Mouse (Mus musculus) spleen, postnatal 4 days (tissue): ENCODE data around the gene Svep1.

Source experiments
- DNase-seq, 2 experiments: peaks; one replicate each; pipeline ENCODE4 v3.0.0; 2022; ENCODE audit warnings: low spot score in 2 of 2

Gene Svep1

GRCm38 (mm10) chr4:58206115-58206945, at the start of gene Svep1:
Svep1 (minus strand) TSS chr4:58206859.
- DNase-seq = peak in 1 of 2 experiments; percentile 62

GRCm38 (mm10) chr4:58253410-58253809, 46.8 kb upstream of the Svep1 start:
- DNase-seq = no peak

DNA sequence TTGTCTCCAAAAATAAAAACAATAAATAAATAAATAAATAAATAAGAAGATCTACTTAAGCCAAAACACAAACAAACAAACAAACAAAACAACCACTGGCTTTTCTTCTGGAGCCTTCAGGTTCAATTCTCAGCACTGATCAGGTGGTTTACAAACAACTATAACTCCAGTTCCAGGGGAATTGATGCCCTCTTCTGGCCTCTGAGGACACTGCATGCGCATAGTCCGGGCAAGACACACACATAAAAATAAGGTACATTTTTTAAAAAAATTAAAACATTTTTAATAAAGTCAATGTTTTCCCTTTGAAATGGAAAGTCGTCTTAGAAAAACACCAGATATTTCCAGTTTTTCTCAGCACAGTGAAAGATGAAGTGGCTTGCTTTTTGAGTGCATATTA, 45.7 kb upstream of the Svep1 start:
- no peak for DNase-seq

- no peak for DNase-seq
These were observed 38.9 kb upstream of the Svep1 start for GRCm38 (mm10) chr4:58245544-58245943.

- DNase-seq = no peak
These were observed 33.8 kb upstream of the Svep1 start for GRCm38 (mm10) chr4:58240416-58240815.

DNA sequence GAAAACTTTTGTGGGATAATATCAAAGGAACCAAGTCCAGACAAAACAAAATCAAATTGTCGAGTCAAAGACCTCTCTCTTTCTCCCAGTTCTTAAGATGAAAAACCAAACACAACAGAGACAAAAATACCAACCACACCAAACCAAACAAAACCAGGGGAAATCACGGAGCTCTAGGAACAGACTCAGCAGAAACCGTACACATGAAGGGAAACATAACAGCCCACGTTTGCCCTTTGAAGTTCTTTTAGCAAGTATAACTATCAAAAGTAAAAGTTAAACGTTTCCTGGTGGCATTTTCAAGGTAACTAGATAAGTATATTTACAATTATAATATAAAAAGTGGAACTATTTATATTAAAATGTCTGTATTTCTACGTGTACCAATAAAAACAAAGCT, 29.2 kb upstream of the Svep1 start:
- DNase-seq = no peak

DNA sequence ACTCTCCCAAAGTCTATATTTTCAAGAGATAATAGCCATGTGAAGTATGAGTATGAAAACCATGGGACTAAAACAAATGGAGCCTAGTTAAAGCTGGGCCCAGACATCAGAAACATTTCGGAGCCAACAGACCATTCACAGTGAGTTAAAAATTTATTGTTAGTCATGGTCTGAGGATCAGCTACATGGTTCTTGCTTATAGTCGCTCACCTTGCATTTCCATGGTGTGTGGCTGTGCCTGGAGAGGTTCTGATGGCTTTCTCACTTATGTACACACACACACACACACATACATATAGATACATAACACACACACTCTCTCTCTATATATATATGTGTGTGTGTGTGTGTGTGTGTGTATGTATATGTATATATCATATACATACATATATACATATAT, 16.8 kb upstream of the Svep1 start:
- no peak for DNase-seq

DNA sequence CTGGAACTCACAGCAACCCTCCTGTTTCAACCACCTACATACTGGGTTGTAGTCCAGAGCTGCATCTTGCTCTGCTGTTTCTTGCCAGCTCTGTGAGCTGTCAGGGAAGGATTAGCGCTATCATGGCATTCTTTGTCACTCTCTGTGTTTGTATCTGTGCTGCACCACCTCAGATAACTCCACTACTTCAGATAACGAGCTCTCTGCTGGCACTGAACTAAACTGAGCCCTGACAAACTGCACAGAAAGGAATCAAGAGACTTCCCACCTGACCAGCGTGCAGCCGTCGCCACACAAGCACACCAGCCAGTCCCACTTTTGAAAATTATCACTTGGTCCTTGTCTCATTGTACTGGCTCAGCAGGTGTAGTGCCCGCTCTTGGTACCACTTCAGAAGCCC, 4.7 kb upstream of the Svep1 start:
- no peak for DNase-seq

- no peak for DNase-seq
These were observed 4.0 kb upstream of the Svep1 start for GRCm38 (mm10) chr4:58210557-58211090.

DNA sequence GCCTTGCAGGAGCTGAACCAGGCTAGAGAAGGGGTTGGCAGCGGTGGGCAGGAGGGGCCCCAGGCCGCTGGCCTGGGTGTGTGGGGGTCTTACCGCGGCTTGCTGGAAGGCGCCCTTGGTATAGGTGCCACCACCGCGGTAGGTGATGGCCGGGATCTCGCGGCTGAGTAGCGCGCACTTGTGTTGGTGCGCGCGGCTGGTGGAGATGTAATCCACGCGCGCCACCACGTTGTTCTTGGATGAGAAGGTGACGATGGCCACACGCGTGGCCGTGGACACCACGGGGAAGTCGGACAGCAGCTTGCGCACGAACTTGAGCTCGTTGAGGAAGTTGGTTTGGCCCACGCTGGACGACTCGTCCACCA, 927 bp downstream of the Svep1 start:
- DNase-seq = no peak

DNA sequence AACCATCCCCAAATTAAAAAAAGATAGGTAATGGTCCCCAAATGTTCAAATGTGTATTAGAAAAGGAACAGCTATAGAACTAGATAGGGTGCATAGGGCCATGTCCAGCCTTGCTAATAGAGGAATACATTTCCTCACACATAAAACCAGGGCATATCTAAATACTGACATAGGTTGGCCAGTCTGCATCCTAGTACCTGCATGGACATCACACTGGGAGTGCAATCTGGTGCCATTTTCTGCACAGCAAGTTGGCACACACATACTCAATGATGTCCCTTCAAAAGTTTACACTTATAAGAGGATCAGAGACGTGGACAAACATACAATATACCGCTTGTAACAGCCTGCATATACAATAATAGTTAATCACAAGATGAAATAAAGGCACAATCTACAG, 5.0 kb downstream of the Svep1 start:
- DNase-seq = no peak

DNA sequence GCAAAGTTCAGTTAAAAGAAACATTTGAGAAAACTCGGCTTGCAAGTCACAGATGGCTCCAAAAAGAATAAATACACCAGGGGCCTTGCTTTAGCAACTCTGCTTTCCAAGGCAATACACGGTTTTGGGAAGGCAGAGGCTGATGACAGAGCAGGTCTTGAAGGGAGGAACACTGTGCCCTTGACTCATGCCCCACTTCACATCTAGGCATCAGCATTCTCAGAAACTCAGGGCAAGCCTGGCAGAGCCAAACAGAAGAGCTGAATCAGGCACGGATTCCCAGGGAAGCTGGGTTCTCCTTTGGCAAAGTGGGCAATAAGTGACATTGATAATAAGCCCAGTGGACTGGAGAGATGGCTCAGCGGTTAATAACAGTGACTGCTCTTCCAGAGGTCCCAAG, 5.8 kb downstream of the Svep1 start:
- DNase-seq = no peak

DNA sequence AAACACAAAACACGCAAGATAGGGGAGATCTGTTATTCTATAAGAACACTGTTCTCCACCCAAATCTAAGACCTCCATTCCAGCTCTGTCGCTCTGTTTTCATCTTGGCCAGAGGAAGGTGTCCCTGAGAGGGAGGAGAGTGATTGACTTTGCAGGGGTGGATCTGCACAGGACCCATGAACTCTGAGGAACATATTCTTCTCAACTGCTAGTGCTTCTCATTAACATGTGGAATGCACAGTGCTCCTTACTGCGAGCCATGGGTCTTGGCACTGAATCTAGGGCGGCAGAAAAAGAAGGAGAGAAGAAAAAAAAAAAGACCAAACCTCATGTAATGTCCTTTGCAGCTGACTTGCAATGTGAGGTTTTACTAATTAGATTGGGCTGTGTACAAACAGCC, 9.4 kb downstream of the Svep1 start:
- DNase-seq = no peak

DNA sequence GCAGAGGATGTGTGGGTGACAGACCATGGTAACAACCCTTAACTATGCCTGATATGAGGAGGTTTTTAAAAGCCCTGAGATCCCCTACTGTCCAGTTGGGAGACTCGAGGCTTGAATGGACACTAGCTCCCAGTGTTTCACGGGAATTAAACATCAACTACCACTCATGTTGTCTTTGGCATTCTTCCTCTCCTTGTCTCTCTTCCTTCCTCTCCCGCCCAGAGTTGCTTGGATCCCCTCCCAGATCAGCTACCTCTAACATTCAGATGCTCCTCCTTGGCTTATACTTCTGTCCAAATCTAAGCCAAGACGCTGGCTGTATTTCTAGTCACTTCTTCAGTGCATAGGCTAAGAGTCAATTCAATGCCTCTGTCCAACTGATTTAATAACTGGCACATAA, 9.9 kb downstream of the Svep1 start:
- no peak for DNase-seq

- DNase-seq = no peak
These were observed 10.7 kb downstream of the Svep1 start for GRCm38 (mm10) chr4:58195936-58196335.

DNA sequence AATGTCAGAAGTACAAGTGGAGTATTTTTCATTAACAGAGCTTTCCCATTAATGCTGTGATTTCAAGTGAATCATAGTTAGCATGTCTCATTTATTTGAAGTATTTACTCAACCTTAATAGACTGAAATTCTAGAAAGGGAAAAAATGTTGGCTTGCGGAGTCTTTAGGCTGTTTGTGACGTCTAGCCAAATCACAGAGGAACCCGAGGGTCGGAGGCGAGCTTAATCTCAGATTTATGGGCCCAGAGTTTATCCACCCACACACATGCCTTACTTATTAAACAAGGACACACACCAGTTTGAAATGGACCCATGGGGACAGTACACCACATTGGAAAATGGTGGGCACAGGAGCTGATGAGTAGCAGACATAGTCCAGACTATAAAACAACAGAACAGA, 17.4 kb downstream of the Svep1 start:
- DNase-seq = no peak

DNA sequence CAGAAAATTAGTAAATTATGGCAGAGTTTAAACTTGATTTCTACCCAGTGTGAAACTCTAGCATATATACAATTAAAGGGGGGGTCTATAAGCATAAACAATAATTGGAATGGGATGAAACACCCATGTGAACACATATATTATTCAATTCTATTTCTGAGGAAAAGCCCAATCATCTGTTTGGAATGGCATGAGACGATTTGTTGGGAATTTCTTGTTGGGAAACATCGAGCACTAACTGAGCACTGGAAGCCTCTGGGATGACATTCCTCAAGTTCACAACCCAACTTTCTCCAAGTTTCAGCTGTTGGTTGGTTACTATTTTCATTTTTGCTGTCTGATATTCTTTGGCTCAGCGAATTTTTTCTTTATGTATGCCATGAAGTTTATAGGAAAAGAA, 21.3 kb downstream of the Svep1 start:
- no peak for DNase-seq

DNA sequence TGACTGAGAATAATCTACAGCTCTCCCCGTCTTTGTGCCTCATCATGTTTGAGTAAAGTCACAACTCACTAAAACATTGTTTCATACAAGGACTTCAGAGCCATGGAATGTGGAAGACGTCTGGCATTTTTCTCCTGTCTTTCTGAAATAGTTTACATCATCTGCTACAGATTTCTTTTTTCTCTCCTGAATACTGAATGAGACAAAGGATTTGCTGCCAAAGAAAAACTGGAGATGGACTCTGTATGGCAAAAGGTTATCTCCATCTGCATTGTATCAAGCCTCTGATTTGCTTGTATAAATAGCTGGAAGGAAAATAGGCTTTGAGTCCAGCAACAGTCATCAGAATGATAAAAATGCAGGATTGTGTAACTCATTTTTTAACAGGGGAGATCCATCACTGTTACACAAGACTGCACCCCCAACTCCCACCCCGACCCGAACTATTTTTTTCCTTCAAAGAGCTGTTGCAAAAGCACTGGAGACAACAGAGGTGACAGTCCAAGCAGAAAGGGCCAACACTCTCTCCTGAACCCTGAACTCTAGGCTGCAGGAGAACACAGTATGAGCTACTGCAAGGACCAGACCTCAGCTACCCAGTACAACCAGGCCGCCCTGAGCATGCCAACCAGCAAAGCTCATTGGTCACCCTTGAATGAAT, 21.8 kb downstream of the Svep1 start:
- DNase-seq = no peak

- DNase-seq = no peak
These were observed 22.8 kb downstream of the Svep1 start for GRCm38 (mm10) chr4:58183897-58184296.

DNA sequence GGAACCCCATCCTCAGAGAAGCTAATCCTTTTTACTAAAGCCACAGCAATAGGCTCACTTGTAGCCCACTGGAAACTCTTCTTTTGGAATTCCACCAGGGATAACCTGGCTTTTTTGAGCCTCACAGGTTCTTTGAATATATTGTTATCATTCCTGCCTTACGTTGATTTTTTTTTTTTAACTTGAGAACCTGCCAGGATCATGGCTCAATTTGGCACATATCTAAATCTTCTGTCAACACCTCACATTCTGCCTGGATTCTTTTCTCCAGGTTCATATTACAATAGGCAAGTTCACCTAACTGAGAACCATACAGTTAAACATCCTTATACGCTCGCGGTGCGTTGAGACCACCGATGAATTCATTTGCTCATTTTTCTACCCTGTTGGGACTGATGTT, 28.2 kb downstream of the Svep1 start:
- no peak for DNase-seq

- no peak for DNase-seq
These were observed 29.4 kb downstream of the Svep1 start for GRCm38 (mm10) chr4:58177256-58177655.

DNA sequence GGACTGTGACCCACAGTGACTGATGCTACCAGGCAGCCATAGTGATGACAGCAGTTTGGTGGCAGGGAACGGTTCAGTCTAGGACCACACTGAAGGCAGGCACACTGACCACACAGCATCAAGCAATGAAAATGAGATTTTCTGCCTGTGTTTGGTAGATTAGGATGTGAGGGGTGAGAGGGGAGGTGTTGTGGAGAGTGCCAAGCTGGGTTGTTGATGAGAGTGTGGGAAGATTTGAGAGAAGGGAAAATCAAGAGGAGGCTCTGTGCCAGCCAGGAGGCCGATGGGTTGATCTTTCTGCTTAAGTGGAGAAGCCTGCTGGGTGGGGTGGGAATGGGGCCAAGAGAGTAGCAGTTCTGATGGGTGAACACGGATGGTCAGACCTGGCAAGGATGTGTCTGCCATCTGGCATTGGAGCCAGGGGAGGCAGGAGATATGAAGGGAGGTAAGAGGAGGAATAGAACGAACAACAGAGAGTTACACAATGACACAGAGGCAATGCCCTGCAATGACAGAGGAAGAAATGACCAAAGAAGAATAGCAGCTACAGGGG, 32.1 kb downstream of the Svep1 start:
- no peak for DNase-seq

DNA sequence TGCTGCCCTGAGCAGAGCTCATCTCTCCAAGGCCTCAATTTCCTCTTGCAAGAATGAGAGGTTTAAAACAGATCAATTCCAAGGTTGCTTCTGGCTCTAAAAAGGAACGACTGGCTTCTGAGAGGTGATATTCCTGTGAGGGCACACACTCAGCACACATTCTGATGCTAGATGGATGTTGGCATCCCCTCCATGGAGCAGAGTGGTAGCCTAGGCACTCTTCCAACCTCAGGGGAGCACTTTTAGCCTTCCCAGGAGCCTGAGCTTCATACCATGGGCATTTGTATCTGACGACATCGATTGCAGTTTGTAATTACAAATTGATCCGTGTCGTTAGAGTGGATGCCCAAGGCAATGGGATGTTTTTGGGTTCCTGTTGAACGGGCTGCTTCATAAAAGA, 33.3 kb downstream of the Svep1 start:
- DNase-seq = no peak
